Mouse (Mus musculus) small intestine, adult 2 months (tissue): ENCODE measurements at regions not wholly inside any gene's neighbourhood (a gene's known extent, or its start where the extent isn't known, plus 50 kb on each side); places are given as distances from the start of the nearest gene placed in this dataset.

ENCODE experiments used
- CTCF ChIP-seq: fragments of 200-500 bp; IDR thresholded peaks from 2 replicates; pipeline ENCODE4 v1.5.1; 2012; ENCODE audit warnings: low read depth, mild to moderate bottlenecking, control low read depth, inconsistent platforms, low read length, moderate library complexity, mixed read lengths; ENCODE audit not compliant: insufficient replicate concordance, insufficient read length; ENCODE audit errors: extremely low read depth
- POLR2A ChIP-seq: fragments of 200-500 bp; IDR thresholded peaks from 2 replicates; pipeline ENCODE4 v1.6.1; 2012; ENCODE audit warnings: low read depth, mild to moderate bottlenecking, control low read depth, inconsistent platforms, low read length, moderate library complexity

DNA sequence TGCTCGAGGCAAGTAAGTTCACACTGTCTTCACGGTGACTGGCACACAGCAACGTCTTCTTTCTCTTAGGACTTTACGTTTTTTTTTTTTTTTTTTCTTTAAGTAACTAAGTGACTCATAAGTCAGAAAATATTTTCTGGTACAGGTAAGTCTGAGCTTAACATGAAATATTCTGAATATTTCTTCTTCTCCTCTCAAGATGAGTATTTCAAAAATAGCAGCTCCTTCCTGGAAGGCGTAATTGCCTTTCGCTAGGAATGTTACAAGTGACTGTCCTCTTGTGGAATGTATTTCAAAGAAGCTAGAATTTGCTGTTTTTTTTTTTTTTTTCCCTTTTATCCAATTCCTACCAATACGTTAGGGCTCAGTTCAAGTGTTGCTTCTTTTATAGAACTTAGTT lies 124.8 kb downstream of the Klf5 start:
- TF ChIP-seq CTCF, result no peak
- TF ChIP-seq POLR2A, result no peak
